ENCODE assay signal across 15 mouse cellular contexts in genomic region chr12:85545718-85546117, GRCm38 (mm10). TPM values are rescaled to one million over a fixed set of nuclear protein-coding genes. Genes with fewer than 3 reads are reported as not detected.
DNase-seq lines count a peak whose midpoint lies in the region; ATAC-seq and TF ChIP-seq lines count a peak whose summit lies in the region.
"Had no signal": no experiment of that assay in that cellular context is flagged by ENCODE, and none has a peak within 500 bp of the region (broad histone marks: within the 10 kb centered on the region; RNA-seq: fewer than 3 reads in every experiment).

No protein-coding gene starts in this region.

- H3K36me3 ChIP-seq in embryonic facial prominence, embryonic 14.5 days (ENCODE audit: control insufficient read depth, insufficient read depth, low read length): no peaks in the 10 kb centered on the region
- H3K36me3 ChIP-seq in embryonic facial prominence, embryonic 10.5 days (replicated peaks): no peaks in the 10 kb centered on the region
- H3K36me3 ChIP-seq in lung, postnatal 0 days (ENCODE audit: insufficient read depth, low read length): no peaks in the 10 kb centered on the region
- no peaks in the 10 kb centered on the region for H3K36me3 ChIP-seq in limb, embryonic 15.5 days
- H3K36me3 ChIP-seq: intestine, embryonic 15.5 days; stomach, embryonic 15.5 days had no signal

- no peak for ATAC-seq in embryonic facial prominence, embryonic 14.5 days (ENCODE audit: low read depth)
- no peak for ATAC-seq in lung, postnatal 0 days
- ATAC-seq in limb, embryonic 15.5 days (ENCODE audit: insufficient number of reproducible peaks, low FRiP score, low TSS enrichment, low read depth): no peak
- ATAC-seq: intestine, embryonic 15.5 days; Patski had no signal

- DNase-seq in embryonic facial prominence, embryonic 14.5 days (ENCODE audit: low spot score): peak; percentile 39
- DNase-seq in embryonic facial prominence, embryonic 10.5 days (ENCODE audit: low spot score): no peak
- peak; percentile 22 for DNase-seq in lung, postnatal 0 days (ENCODE audit: low spot score)
- no peak for DNase-seq in lung, adult 2 months
- DNase-seq in thymus, postnatal 36 days: peak; percentile 67 to 82
- DNase-seq in frontal cortex, postnatal 10 days (ENCODE audit: low spot score in 2 of 2): no peak
- no peak for DNase-seq in left cerebral cortex, adult 11 months (ENCODE audit: low spot score)
- DNase-seq: cerebellum, postnatal 25 days; lung, postnatal 36 days; right cerebral cortex, adult 18-20 months had no signal

- H3K4me3 ChIP-seq in embryonic facial prominence, embryonic 14.5 days (ENCODE audit: low read depth, low read length): no peak overlapping the region
- no peak overlapping the region for H3K4me3 ChIP-seq in embryonic facial prominence, embryonic 10.5 days
- H3K4me3 ChIP-seq in lung, postnatal 0 days (ENCODE audit: low read depth, low read length): no peak overlapping the region
- H3K4me3 ChIP-seq in lung, adult 2 months (replicated peaks; ENCODE audit: extremely low read depth, low read depth, low read length): no peak overlapping the region
- no peak overlapping the region for H3K4me3 ChIP-seq in limb, embryonic 15.5 days
- H3K4me3 ChIP-seq: erythroblast, embryonic 14.5 days; intestine, embryonic 15.5 days; stomach, embryonic 15.5 days had no signal

- WGBS in embryonic facial prominence, embryonic 14.5 days: 48% methylated on average over 10 of the region's 10 CpGs
- WGBS in embryonic facial prominence, embryonic 10.5 days: 65% methylated on average over 10 of the region's 10 CpGs
- WGBS in lung, postnatal 0 days: 40% methylated on average over 10 of the region's 10 CpGs
- WGBS in lung, adult 2 months: 49% methylated on average over 10 of the region's 10 CpGs
- 48% methylated on average over 10 of the region's 10 CpGs for WGBS in limb, embryonic 15.5 days

- H3K9me3 ChIP-seq in embryonic facial prominence, embryonic 14.5 days (ENCODE audit: control insufficient read depth, low read length): no peaks in the 10 kb centered on the region
- H3K9me3 ChIP-seq in embryonic facial prominence, embryonic 10.5 days: no peaks in the 10 kb centered on the region
- no peaks in the 10 kb centered on the region for H3K9me3 ChIP-seq in lung, postnatal 0 days (ENCODE audit: low read length)
- no peaks in the 10 kb centered on the region for H3K9me3 ChIP-seq in limb, embryonic 15.5 days
- H3K9me3 ChIP-seq: intestine, embryonic 15.5 days; stomach, embryonic 15.5 days had no signal

- TF ChIP-seq POLR2A in lung, adult 2 months (IDR thresholded peaks at IDR 0.05; ENCODE audit: borderline replicate concordance, extremely low read depth, low read depth, low read length): no peak

- no peak for TF ChIP-seq EP300 in lung, postnatal 0 days (IDR thresholded peaks at IDR 0.05)

- no peak overlapping the region for H3K9ac ChIP-seq in embryonic facial prominence, embryonic 14.5 days (ENCODE audit: low read depth, low read length)
- H3K9ac ChIP-seq in lung, postnatal 0 days (replicated peaks; ENCODE audit: low read depth): no peak overlapping the region
- no peak overlapping the region for H3K9ac ChIP-seq in limb, embryonic 15.5 days
- H3K9ac ChIP-seq: intestine, embryonic 15.5 days; stomach, embryonic 15.5 days had no signal

- no peak for TF ChIP-seq CTCF in lung, postnatal 0 days (IDR thresholded peaks at IDR 0.05)
- no peak for TF ChIP-seq CTCF in lung, adult 2 months (IDR thresholded peaks at IDR 0.05; ENCODE audit: insufficient read depth, low read length)

- peaks cover 21% of the 10 kb centered on the region for H3K4me1 ChIP-seq in embryonic facial prominence, embryonic 14.5 days (ENCODE audit: control insufficient read depth, insufficient read depth, low read length)
- peaks cover 26% of the 10 kb centered on the region for H3K4me1 ChIP-seq in embryonic facial prominence, embryonic 10.5 days
- H3K4me1 ChIP-seq in lung, postnatal 0 days (ENCODE audit: insufficient read depth, low read depth, low read length): peaks cover 11% of the 10 kb centered on the region; the same call in 1 of the 2 replicates
- peaks cover 8% of the 10 kb centered on the region for H3K4me1 ChIP-seq in lung, adult 2 months (ENCODE audit: control insufficient read depth, insufficient read depth, low read length)
- peaks cover 52% of the 10 kb centered on the region for H3K4me1 ChIP-seq in limb, embryonic 15.5 days

- H3K4me2 ChIP-seq in embryonic facial prominence, embryonic 14.5 days (ENCODE audit: low read depth, low read length): no peak overlapping the region
- no peak overlapping the region for H3K4me2 ChIP-seq in lung, postnatal 0 days (replicated peaks; ENCODE audit: low read depth, low read length)
- H3K4me2 ChIP-seq in limb, embryonic 15.5 days: no peak overlapping the region
- H3K4me2 ChIP-seq: intestine, embryonic 15.5 days; stomach, embryonic 15.5 days had no signal

- no peak overlapping the region for H3K27ac ChIP-seq in embryonic facial prominence, embryonic 14.5 days (replicated peaks; ENCODE audit: low read depth, low read length)
- H3K27ac ChIP-seq in embryonic facial prominence, embryonic 10.5 days (replicated peaks): no peak overlapping the region
- H3K27ac ChIP-seq in lung, postnatal 0 days (ENCODE audit: low read length): no peak overlapping the region
- peak overlapping the region; percentile 12 for H3K27ac ChIP-seq in limb, embryonic 15.5 days
- H3K27ac ChIP-seq: intestine, embryonic 15.5 days; stomach, embryonic 15.5 days had no signal

- no peaks in the 10 kb centered on the region for H3K27me3 ChIP-seq in embryonic facial prominence, embryonic 14.5 days (replicated peaks; ENCODE audit: control insufficient read depth, insufficient read depth, low read length)
- H3K27me3 ChIP-seq in embryonic facial prominence, embryonic 10.5 days (replicated peaks; ENCODE audit: low read depth, poor library complexity, severe bottlenecking): no peaks in the 10 kb centered on the region
- no peaks in the 10 kb centered on the region for H3K27me3 ChIP-seq in lung, postnatal 0 days (replicated peaks; ENCODE audit: insufficient read depth, low read length)
- H3K27me3 ChIP-seq in limb, embryonic 15.5 days: no peaks in the 10 kb centered on the region
- H3K27me3 ChIP-seq: intestine, embryonic 15.5 days; Patski; stomach, embryonic 15.5 days had no signal

RNA-seq across cellular contexts. Expression of gene Jdp2, which starts 53.1 kb away (rescaled TPM):
- 1.7 and 2.4 TPM in 2 replicates for polyA plus RNA-seq in embryonic facial prominence, embryonic 14.5 days (2014; fragmentation: Nextera tagmentation; extraction: Ambion mirVana)
- 0.15 and 0.48 TPM in 2 replicates for polyA plus RNA-seq in embryonic facial prominence, embryonic 10.5 days (2016; fragmentation: Nextera tagmentation; extraction: Ambion mirVana)
- polyA plus RNA-seq in lung, postnatal 0 days (2015; fragmentation: Nextera tagmentation; extraction: Ambion mirVana): 1.2 and 1.4 TPM in 2 replicates
- 21.6 and 30.9 TPM in 2 replicates for polyA plus RNA-seq in lung, adult 2 months (2012; rRNA removed)
- polyA plus RNA-seq in limb, embryonic 15.5 days (2015; fragmentation: Nextera tagmentation; extraction: Ambion mirVana): 0.99 and 1.5 TPM in 2 replicates

Comparison
In these comparisons a context has a peak if more than half of its experiments do, and no peak if none do; other contexts are left out.
1. DNase-seq: peak in embryonic facial prominence, embryonic 14.5 days (single experiment), lung, postnatal 0 days (single experiment) and thymus, postnatal 36 days (2 of 2); none in embryonic facial prominence, embryonic 10.5 days (single experiment), lung, adult 2 months (single experiment), frontal cortex, postnatal 10 days (0 of 2) and left cerebral cortex, adult 11 months (single experiment).